Mouse (Mus musculus): ENCODE results near the gene 1700025G04Rik. TPM values are rescaled to one million over a fixed set of nuclear protein-coding genes. Genes with fewer than 3 reads are reported as not detected.

1700025G04Rik gene
- polyA plus RNA-seq, 2 experiments, result 24.3 to 36.4 TPM

DNA sequence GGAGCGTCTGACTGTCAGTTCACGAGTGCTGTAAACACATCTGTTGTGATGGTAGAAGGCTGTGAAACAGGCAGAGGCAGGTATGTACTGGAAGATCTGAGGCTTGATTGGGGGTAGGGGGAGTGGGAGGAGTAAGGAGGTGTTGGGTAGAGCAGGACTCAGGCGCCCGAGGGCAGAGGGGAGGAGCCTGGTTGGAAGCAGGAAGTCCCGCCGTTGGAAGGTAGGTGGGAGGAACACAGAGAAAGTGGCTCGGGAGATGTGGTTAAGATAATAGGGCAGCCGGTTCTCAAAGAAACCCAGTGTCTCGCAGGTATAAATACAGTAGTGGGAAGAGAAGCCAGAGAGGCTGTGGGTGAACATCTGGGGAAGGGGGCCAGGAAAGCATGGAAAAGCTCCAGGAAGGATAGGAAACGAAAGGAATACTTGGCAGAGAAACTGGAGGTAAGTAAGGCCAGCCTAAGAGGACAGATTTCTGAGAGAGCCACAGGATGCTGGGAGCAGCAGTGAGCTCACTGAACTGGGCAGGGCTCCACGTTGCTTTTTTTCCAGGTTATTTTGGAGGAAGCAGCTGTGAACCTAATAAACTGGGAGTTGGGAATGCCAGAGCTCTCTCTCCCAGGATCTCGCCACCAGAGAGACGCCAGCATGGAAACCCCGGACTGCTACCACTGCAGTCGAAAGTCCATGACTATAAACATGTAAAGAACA, 5.1 kb downstream of the 1700025G04Rik start:
- Histone ChIP-seq H3K9ac (ENCODE audit: low read depth, low read length, severe bottlenecking) (peak overlapping the region; percentile 8; the same call in 1 of the 2 replicates), H3K4me2 (replicated peaks; ENCODE audit: low read depth, low read length, severe bottlenecking) (peak overlapping the region; percentile 48), H3K36me3 (ENCODE audit: control insufficient read depth, insufficient read depth, low read length) (no peaks in the 10 kb centered on the region), H3K4me1 (ENCODE audit: control insufficient read depth, insufficient read depth, low read length) (peaks cover 43% of the 10 kb centered on the region), H3K27ac (replicated peaks; ENCODE audit: low read depth, low read length) (peak overlapping the region; percentile 68), H3K27me3 (ENCODE audit: control insufficient read depth, insufficient read depth, low read length) (no peaks in the 10 kb centered on the region), H3K9me3 (ENCODE audit: control insufficient read depth, low read length) (no peaks in the 10 kb centered on the region), H3K4me3 (replicated peaks; ENCODE audit: low read length) (peak overlapping the region; percentile 26)
- ATAC-seq (ENCODE audit: low FRiP score, low read depth) (peak; percentile 39), DNase-seq (ENCODE audit: low spot score) (peak; percentile 76)
- 6% methylated on average over 15 of the region's 15 CpGs for WGBS
- no peak for TF ChIP-seq POLR2A (IDR thresholded peaks at IDR 0.05; ENCODE audit: borderline replicate concordance, extremely low read depth, insufficient read depth, insufficient read length)

- Histone ChIP-seq H3K9ac (ENCODE audit: low read depth, low read length, severe bottlenecking) (no peak overlapping the region), H3K4me3 (replicated peaks; ENCODE audit: low read length) (no peak overlapping the region), H3K4me2 (replicated peaks; ENCODE audit: low read depth, low read length, severe bottlenecking) (no peak overlapping the region), H3K27me3 (ENCODE audit: control insufficient read depth, insufficient read depth, low read length) (no peaks in the 10 kb centered on the region), H3K36me3 (ENCODE audit: control insufficient read depth, insufficient read depth, low read length) (no peaks in the 10 kb centered on the region), H3K4me1 (ENCODE audit: control insufficient read depth, insufficient read depth, low read length) (peaks cover 28% of the 10 kb centered on the region), H3K9me3 (ENCODE audit: control insufficient read depth, low read length) (no peaks in the 10 kb centered on the region), H3K27ac (replicated peaks; ENCODE audit: low read depth, low read length) (no peak overlapping the region)
- ATAC-seq (ENCODE audit: low FRiP score, low read depth) (no peak), DNase-seq (ENCODE audit: low spot score) (no peak)
- no peak for TF ChIP-seq POLR2A (IDR thresholded peaks at IDR 0.05; ENCODE audit: borderline replicate concordance, extremely low read depth, insufficient read depth, insufficient read length)
- 82% methylated on average over 8 of the region's 8 CpGs for WGBS
Observed at GRCm38 (mm10) chr1:152081954-152082711, 7.8 kb downstream of the 1700025G04Rik start.

DNA sequence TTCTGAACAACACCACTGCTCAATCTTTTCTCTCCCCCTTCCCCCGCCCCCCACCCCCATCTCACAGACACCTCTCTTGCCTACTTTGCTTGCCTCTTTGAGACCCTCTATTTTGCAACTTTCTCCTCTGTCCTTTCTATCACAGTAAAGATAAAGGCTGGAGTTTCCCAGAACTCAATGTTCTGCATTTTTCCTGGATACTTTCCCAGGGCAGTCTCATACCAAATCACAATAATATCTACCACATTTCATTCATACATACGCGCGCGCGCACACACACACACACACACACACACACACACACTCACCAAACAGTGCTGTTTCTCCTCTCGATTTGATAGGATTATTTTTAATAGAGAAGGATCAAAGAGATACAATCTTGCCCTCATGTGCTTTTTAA, 8.8 kb downstream of the 1700025G04Rik start:
- TF ChIP-seq POLR2A (IDR thresholded peaks at IDR 0.05; ENCODE audit: borderline replicate concordance, extremely low read depth, insufficient read depth, insufficient read length), result no peak
- no peaks in the 10 kb centered on the region for H3K9me3 ChIP-seq (ENCODE audit: control insufficient read depth, low read length)
- no peak for ATAC-seq (ENCODE audit: low FRiP score, low read depth)
- no peaks in the 10 kb centered on the region for H3K27me3 ChIP-seq (ENCODE audit: control insufficient read depth, insufficient read depth, low read length)
- DNase-seq (ENCODE audit: low spot score), result no peak
- no peak overlapping the region for H3K4me2 ChIP-seq (replicated peaks; ENCODE audit: low read depth, low read length, severe bottlenecking)
- H3K36me3 ChIP-seq (ENCODE audit: control insufficient read depth, insufficient read depth, low read length), result no peaks in the 10 kb centered on the region
- no peak overlapping the region for H3K27ac ChIP-seq (replicated peaks; ENCODE audit: low read depth, low read length)
- H3K4me3 ChIP-seq (replicated peaks; ENCODE audit: low read length), result no peak overlapping the region
- peaks cover 22% of the 10 kb centered on the region for H3K4me1 ChIP-seq (ENCODE audit: control insufficient read depth, insufficient read depth, low read length)
- WGBS, result 91% methylated on average over 7 of the region's 7 CpGs
- H3K9ac ChIP-seq (ENCODE audit: low read depth, low read length, severe bottlenecking), result no peak overlapping the region

DNA sequence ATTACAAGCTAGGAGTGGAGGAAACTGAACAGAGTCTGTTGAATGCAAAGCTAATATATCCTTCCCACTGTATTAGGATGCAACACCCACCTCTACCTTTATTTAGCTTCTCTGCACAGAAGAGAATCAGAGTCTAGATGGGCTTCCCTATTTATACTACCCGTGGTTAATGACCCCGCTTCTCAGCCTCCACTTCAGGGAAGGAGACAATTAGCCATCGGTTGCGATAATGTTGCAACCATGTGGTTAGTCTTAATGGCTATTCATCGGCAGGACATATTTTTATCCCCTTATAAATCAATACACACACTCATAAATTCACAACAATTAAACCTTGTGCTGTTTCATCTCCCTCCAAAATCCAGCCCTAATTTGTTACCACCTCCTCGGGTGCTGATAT, 9.7 kb downstream of the 1700025G04Rik start:
- ATAC-seq (ENCODE audit: low FRiP score, low read depth), result no peak
- no peak for TF ChIP-seq POLR2A (IDR thresholded peaks at IDR 0.05; ENCODE audit: borderline replicate concordance, extremely low read depth, insufficient read depth, insufficient read length)
- no peak overlapping the region for H3K4me3 ChIP-seq (replicated peaks; ENCODE audit: low read length)
- H3K36me3 ChIP-seq (ENCODE audit: control insufficient read depth, insufficient read depth, low read length), result no peaks in the 10 kb centered on the region
- H3K27ac ChIP-seq (replicated peaks; ENCODE audit: low read depth, low read length), result no peak overlapping the region
- no peaks in the 10 kb centered on the region for H3K9me3 ChIP-seq (ENCODE audit: control insufficient read depth, low read length)
- 44% methylated on average over 6 of the region's 6 CpGs for WGBS
- no peak overlapping the region for H3K4me2 ChIP-seq (replicated peaks; ENCODE audit: low read depth, low read length, severe bottlenecking)
- no peak for DNase-seq (ENCODE audit: low spot score)
- H3K27me3 ChIP-seq (ENCODE audit: control insufficient read depth, insufficient read depth, low read length), result no peaks in the 10 kb centered on the region
- H3K9ac ChIP-seq (ENCODE audit: low read depth, low read length, severe bottlenecking), result no peak overlapping the region
- H3K4me1 ChIP-seq (ENCODE audit: control insufficient read depth, insufficient read depth, low read length), result peaks cover 15% of the 10 kb centered on the region

- Histone ChIP-seq H3K27me3 (ENCODE audit: control insufficient read depth, insufficient read depth, low read length) (no peaks in the 10 kb centered on the region), H3K9me3 (ENCODE audit: control insufficient read depth, low read length) (no peaks in the 10 kb centered on the region), H3K4me2 (replicated peaks; ENCODE audit: low read depth, low read length, severe bottlenecking) (no peak overlapping the region), H3K4me3 (replicated peaks; ENCODE audit: low read length) (no peak overlapping the region), H3K27ac (replicated peaks; ENCODE audit: low read depth, low read length) (no peak overlapping the region), H3K4me1 (ENCODE audit: control insufficient read depth, insufficient read depth, low read length) (no peaks in the 10 kb centered on the region), H3K36me3 (ENCODE audit: control insufficient read depth, insufficient read depth, low read length) (no peaks in the 10 kb centered on the region), H3K9ac (ENCODE audit: low read depth, low read length, severe bottlenecking) (no peak overlapping the region)
- DNase-seq (ENCODE audit: low spot score), result no peak
- ATAC-seq (ENCODE audit: low FRiP score, low read depth), result no peak
- WGBS, result 82% methylated on average over 11 of the region's 11 CpGs
- TF ChIP-seq POLR2A (IDR thresholded peaks at IDR 0.05; ENCODE audit: borderline replicate concordance, extremely low read depth, insufficient read depth, insufficient read length), result no peak
Observed at GRCm38 (mm10) chr1:152077171-152077715, 12.7 kb downstream of the 1700025G04Rik start.
